Mouse (Mus musculus) limb, embryonic 11.5 days (tissue): ENCODE data around the gene Eef1a1. TPM values are rescaled to one million over a fixed set of nuclear protein-coding genes. Genes with fewer than 3 reads are reported as not detected.
A peak's percentile ranks its signal among the peaks of the same experiment; 100 is the strongest.

Experiments
- ATAC-seq: fragments of 200-750 bp; cut with Nextera tagmentation; 2 replicates; pipeline ENCODE4 v1.8.0; 2017; ENCODE audit warnings: low read depth; ENCODE audit not compliant: insufficient number of reproducible peaks, low FRiP score, low TSS enrichment
- DNase-seq: peaks from one replicate; pipeline ENCODE4 v3.0.0-alpha.2; 2015; ENCODE audit warnings: low spot score
- H3K27ac ChIP-seq: fragments of 300-500 bp; sonication (generic); replicated peaks from 2 replicates; pipeline ENCODE4 v1.5.1; 2014; ENCODE audit warnings: low read depth, mild to moderate bottlenecking, low read length
- H3K27me3 ChIP-seq: fragments of 300-500 bp; sonication (generic); 2 replicates; pipeline ENCODE4 v1.6.1; 2014; ENCODE audit warnings: mild to moderate bottlenecking, low read length, mixed read lengths; ENCODE audit not compliant: control insufficient read depth, insufficient read depth
- H3K36me3 ChIP-seq: fragments of 300-500 bp; sonication (generic); 2 replicates; pipeline ENCODE4 v1.6.1; 2014; ENCODE audit warnings: mild to moderate bottlenecking, low read length, moderate library complexity, mixed read lengths; ENCODE audit not compliant: control insufficient read depth, insufficient read depth
- H3K4me1 ChIP-seq: fragments of 300-500 bp; sonication (generic); 2 replicates; pipeline ENCODE4 v1.6.1; 2014; ENCODE audit warnings: low read length, mixed read lengths; ENCODE audit not compliant: control insufficient read depth, insufficient read depth
- H3K4me2 ChIP-seq: fragments of 300-500 bp; sonication (generic); 2 replicates; pipeline ENCODE4 v1.6.1; 2014; ENCODE audit warnings: low read depth, mild to moderate bottlenecking, moderate library complexity; ENCODE audit not compliant: severe bottlenecking
- H3K4me3 ChIP-seq: fragments of 300-500 bp; sonication (generic); 2 replicates; pipeline ENCODE4 v1.5.1; 2014; ENCODE audit warnings: low read depth, low read length
- H3K9ac ChIP-seq: fragments of 300-500 bp; sonication (generic); 2 replicates; pipeline ENCODE4 v1.6.1; 2014; ENCODE audit warnings: mild to moderate bottlenecking, low read length
- H3K9me3 ChIP-seq: fragments of 300-500 bp; sonication (generic); 2 replicates; pipeline ENCODE4 v1.6.1; 2016; ENCODE audit warnings: low read length; ENCODE audit not compliant: control insufficient read depth
- WGBS: fragments of 180-500 bp; shearing (Covaris S2); extraction: QIAGEN DNeasy Blood & Tissue Kit; methylation state at CpG from one replicate; pipeline ENCODE4 v1.1.7; 2014; 5-methylcytosine and 5-hydroxymethylcytosine counted together
- polyA plus RNA-seq: library from polyadenylated mRNA; unstranded; fragments of >200 nt; fragmentation: Nextera tagmentation; extraction: Ambion mirVana; gene quantifications from 2 replicates; pipeline ENCODE4 v1.2.1, GENCODE M21; 2014

The Eef1a1 gene
- polyA plus RNA-seq, 1 experiment from 2014 or later, result 5,240 TPM

DNA sequence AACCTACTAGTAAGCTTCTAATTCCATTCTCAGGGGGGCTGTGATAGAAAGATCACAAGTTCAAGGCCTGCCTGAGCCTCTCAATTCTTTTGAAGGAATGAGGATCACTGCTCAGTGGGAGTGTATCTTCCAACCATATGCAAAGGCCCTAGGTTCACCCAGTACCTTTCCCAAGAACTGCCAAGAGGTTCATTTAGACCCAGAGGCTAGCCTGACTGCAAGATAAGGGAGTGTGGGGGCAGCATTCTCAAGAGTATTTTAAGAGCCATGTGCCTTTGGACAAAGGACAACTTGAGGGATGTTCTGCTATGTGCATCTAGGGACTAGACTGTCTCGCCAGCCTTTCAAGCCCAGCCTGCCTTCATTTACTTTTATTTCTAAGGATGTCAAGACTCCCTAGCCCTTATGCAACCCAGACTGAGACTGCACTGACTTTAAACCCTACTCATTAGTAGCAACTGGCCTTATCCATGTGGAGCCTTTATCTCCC lies 12.4 kb downstream of the Eef1a1 start:
- peak; percentile 10 for ATAC-seq
- peak; percentile 60 for DNase-seq
- Histone ChIP-seq H3K4me2 (no peak overlapping the region), H3K36me3 (peaks cover 11% of the 10 kb centered on the region; the same call in 1 of the 2 replicates), H3K9me3 (no peaks in the 10 kb centered on the region), H3K27ac (no peak overlapping the region), H3K4me3 (no peak overlapping the region), H3K4me1 (0 out of 2 replicates have a peak, but pooled peaks cover 2% of the 10 kb centered on the region), H3K9ac (no peak overlapping the region), H3K27me3 (no peaks in the 10 kb centered on the region)
- 8% methylated on average over 1 of the region's 1 CpGs for WGBS

GRCm38 (mm10) chr9:78475873-78476272 lies 13.1 kb downstream of the Eef1a1 start:
- WGBS, result 88% methylated on average over 4 of the region's 4 CpGs
- ATAC-seq, result 0 out of 2 replicates have a peak, but pooled peaks have one; percentile 17
- no peak for DNase-seq
- Histone ChIP-seq H3K27me3 (no peaks in the 10 kb centered on the region), H3K9ac (no peak overlapping the region), H3K27ac (no peak overlapping the region), H3K4me3 (no peak overlapping the region), H3K4me1 (0 out of 2 replicates have a peak, but pooled peaks cover 2% of the 10 kb centered on the region), H3K36me3 (peaks cover 11% of the 10 kb centered on the region; the same call in 1 of the 2 replicates), H3K9me3 (no peaks in the 10 kb centered on the region), H3K4me2 (no peak overlapping the region)

GRCm38 (mm10) chr9:78475383-78475780 lies 13.6 kb downstream of the Eef1a1 start:
- no peak overlapping the region for H3K4me3 ChIP-seq
- H3K27ac ChIP-seq, result no peak overlapping the region
- H3K4me2 ChIP-seq, result no peak overlapping the region

GRCm38 (mm10) chr9:78474771-78475382 lies 14.1 kb downstream of the Eef1a1 start:
- Histone ChIP-seq H3K4me1 (0 out of 2 replicates have a peak, but pooled peaks cover 2% of the 10 kb centered on the region), H3K27me3 (no peaks in the 10 kb centered on the region), H3K4me3 (no peak overlapping the region), H3K9me3 (no peaks in the 10 kb centered on the region), H3K27ac (no peak overlapping the region), H3K36me3 (peaks cover 15% of the 10 kb centered on the region; the same call in 1 of the 2 replicates), H3K9ac (no peak overlapping the region), H3K4me2 (no peak overlapping the region)
- WGBS, result 92% methylated on average over 5 of the region's 5 CpGs
- no peak for ATAC-seq
- DNase-seq, result no peak

More at GRCm38 (mm10) chr9:78475383-78475780, 13.6 kb downstream of the Eef1a1 start:
- WGBS, result 93% methylated on average over 2 of the region's 2 CpGs
- Histone ChIP-seq H3K4me1 (0 out of 2 replicates have a peak, but pooled peaks cover 2% of the 10 kb centered on the region), H3K9me3 (no peaks in the 10 kb centered on the region), H3K27me3 (no peaks in the 10 kb centered on the region), H3K36me3 (peaks cover 15% of the 10 kb centered on the region; the same call in 1 of the 2 replicates), H3K9ac (no peak overlapping the region)
- ATAC-seq (no peak), DNase-seq (no peak)

DNA sequence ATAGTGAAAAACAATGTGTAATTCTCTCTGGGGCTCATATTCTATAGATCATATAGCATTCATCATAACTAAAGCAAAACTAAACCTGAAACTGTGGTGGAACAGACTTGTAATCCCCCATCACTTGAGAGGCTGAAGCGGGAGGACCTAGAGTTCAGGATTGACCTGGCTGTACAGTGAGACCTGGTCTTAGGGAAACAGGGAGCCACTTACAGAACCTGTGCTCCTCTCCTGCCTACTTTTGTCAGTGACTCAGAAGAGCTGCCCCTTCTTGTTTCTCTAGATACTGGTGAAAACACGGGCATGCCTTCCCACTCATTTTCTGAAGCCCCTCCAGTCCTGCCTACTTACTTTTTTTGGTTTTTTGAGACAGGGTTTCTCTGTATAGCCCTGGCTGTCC lies 14.7 kb downstream of the Eef1a1 start:
- H3K9me3 ChIP-seq, result no peaks in the 10 kb centered on the region
- ATAC-seq (no peak), DNase-seq (no peak)
- no peak overlapping the region for H3K9ac ChIP-seq
- WGBS, result 80% methylated on average over 2 of the region's 2 CpGs
- no peak overlapping the region for H3K4me2 ChIP-seq
- H3K36me3 ChIP-seq, result peaks cover 12% of the 10 kb centered on the region; the same call in 1 of the 2 replicates
- H3K27me3 ChIP-seq, result no peaks in the 10 kb centered on the region
- no peak overlapping the region for H3K27ac ChIP-seq
- no peak overlapping the region for H3K4me3 ChIP-seq
- no peaks in the 10 kb centered on the region for H3K4me1 ChIP-seq

GRCm38 (mm10) chr9:78473588-78473987 lies 15.4 kb downstream of the Eef1a1 start:
- H3K9ac ChIP-seq, result no peak overlapping the region
- ATAC-seq (no peak), DNase-seq (no peak)
- H3K4me2 ChIP-seq, result no peak overlapping the region
- WGBS, result 85% methylated on average over 8 of the region's 8 CpGs
- no peaks in the 10 kb centered on the region for H3K27me3 ChIP-seq
- H3K27ac ChIP-seq, result no peak overlapping the region
- no peak overlapping the region for H3K4me3 ChIP-seq
- no peaks in the 10 kb centered on the region for H3K4me1 ChIP-seq
- no peaks in the 10 kb centered on the region for H3K9me3 ChIP-seq
- peaks cover 12% of the 10 kb centered on the region; the same call in 1 of the 2 replicates for H3K36me3 ChIP-seq

- H3K4me3 ChIP-seq, result no peak overlapping the region
- H3K4me2 ChIP-seq, result no peak overlapping the region
- H3K4me1 ChIP-seq, result no peaks in the 10 kb centered on the region
- H3K36me3 ChIP-seq, result peaks cover 9% of the 10 kb centered on the region; the same call in 1 of the 2 replicates
- no peaks in the 10 kb centered on the region for H3K27me3 ChIP-seq
- no peak overlapping the region for H3K9ac ChIP-seq
- H3K27ac ChIP-seq, result no peak overlapping the region
- H3K9me3 ChIP-seq, result no peaks in the 10 kb centered on the region
- ATAC-seq (no peak), DNase-seq (no peak)
- WGBS, result 90% methylated on average over 3 of the region's 3 CpGs
These were observed 23.2 kb downstream of the Eef1a1 start for GRCm38 (mm10) chr9:78465725-78466124.

DNA sequence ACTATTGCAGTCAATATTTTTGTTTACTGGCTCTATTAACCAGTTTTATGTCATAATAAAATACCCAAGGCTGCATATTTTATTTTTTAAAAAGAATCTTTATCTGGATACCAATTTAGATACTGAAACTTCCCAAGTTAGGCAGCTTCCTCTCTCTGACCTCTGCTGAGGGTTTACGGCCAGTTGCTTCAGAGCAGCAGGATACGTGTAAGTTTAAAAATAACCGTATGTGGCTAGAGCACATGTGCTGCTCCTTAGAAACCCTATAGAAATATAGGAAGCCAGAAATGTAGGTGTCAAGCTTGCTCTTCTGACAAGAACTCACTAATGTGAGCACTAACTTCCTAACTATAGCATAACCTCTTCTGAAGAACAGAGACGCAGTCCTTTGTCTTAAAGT lies 25.6 kb downstream of the Eef1a1 start:
- no peak for ATAC-seq
- Histone ChIP-seq H3K9me3 (no peaks in the 10 kb centered on the region), H3K4me1 (no peaks in the 10 kb centered on the region), H3K4me2 (no peak overlapping the region), H3K36me3 (peaks cover 10% of the 10 kb centered on the region), H3K27ac (no peak overlapping the region), H3K4me3 (no peak overlapping the region), H3K9ac (no peak overlapping the region), H3K27me3 (no peaks in the 10 kb centered on the region)
- WGBS, result 90% methylated on average over 4 of the region's 4 CpGs
- DNase-seq, result no peak
